Mouse (Mus musculus) lung, postnatal 25 days (tissue): ENCODE data around the gene Lysmd3.
"Not testable (repeated sequence)": the region's sequence is repeated elsewhere in the genome, so short reads cannot be mapped to it uniquely, and the experiment has no call there.

Source experiments
- DNase-seq: peaks from one replicate; pipeline ENCODE4 v3.0.0; 2022; ENCODE audit warnings: low spot score

Gene Lysmd3

DNA sequence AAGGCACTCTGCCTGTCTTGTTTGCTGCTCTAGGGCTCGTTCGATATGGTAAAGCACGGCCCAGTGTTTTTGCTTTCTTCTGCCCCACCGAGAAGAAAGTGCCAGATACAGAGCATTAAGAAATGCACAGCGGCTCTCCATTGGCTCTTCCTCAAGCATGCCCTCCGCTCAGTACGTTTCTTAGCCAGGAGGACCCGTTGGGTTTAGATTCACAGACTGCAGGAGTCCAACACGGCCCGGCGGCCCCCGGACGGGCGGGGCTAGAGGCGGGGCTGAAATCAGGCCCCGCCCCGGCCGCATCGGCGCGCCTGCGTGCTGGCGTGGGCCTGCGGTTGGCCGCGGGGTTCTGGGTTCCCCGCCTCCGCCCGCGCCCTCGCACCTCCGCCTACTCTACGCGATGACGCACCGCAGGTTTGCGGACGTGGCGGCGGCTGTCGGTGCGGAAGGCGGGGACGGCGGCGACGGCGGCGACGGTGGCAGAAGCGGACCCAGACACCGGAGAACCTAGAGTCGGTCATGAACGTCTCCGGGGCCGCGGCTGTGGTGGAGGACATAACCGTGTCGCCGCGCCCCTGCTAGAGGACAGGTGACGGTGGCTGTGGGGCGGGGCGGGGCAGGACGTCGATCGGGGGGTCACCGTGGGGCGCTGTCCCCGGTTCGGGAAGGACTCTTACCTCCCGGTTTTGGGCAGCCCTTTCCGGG lies at the start of gene Lysmd3:
Gene Lysmd3, plus strand, starts transcription at position 313 of the 702 bp plus-strand sequence.
- DNase-seq: peak; percentile 92

DNA sequence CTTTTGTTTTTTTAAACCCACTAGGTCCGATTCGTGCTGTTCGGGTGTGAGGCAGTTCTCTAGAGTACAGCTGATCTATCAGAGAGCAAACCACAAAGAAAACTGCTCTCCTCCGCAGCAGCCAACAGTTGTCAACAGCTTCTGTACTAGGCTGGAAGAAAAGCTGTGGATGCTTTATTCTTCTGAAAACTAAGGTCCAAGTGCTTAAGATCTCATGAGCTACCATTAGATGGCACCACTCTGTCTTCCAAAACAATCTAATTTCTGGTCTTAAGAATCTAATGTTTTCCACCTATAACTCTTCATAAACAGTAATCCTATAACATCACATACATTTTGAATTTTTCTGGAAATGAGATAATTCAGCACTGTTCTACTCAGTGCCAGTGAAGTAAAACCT lies 47.1 kb upstream of the Lysmd3 start:
- DNase-seq: no peak

DNA sequence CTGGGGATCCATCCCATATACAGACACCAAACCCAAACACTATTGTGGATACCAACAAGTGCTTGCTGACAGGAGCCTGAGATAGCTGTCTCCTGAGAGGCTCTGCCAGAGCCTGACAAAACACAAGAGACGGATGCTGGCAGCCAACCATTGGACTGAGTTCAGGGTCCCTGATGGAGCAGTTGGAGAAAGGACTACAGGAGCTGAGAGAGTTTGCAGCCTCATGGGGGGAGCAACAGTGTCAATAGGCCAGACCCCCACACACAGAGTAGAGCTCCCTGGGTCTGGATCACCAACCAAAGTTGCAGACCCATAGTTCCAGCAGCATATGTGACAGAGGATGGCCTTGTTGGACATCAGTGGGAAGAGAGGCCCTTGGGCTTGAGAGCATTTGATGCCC lies 29.6 kb upstream of the Lysmd3 start:
- DNase-seq: not testable (repeated sequence)

DNA sequence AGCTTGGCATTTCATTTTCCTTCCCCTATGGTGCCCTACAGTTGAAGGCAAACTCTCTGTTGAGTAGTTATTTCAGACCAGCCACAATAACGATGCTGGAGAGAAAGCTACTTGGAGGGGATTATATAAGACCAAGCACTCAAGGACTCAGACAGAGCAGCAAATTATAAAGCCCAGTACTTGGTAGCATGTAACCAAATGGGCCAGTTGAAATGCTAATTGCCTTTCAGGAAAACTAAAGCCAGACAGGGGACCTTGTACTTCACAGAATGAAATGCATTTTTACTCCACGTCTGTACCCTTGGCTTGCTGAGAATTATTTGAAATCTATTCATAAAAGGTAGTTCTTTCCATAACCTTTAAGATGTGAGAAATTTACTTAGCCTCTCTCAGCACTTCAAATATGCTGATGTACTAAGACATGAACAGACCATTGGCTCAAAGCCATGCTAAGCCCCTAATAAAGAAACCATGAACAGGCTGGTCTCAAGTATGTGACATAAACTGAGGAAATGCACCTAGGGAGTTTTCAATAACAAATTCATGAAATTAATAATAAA lies 28.8 kb upstream of the Lysmd3 start:
- DNase-seq: no peak

DNA sequence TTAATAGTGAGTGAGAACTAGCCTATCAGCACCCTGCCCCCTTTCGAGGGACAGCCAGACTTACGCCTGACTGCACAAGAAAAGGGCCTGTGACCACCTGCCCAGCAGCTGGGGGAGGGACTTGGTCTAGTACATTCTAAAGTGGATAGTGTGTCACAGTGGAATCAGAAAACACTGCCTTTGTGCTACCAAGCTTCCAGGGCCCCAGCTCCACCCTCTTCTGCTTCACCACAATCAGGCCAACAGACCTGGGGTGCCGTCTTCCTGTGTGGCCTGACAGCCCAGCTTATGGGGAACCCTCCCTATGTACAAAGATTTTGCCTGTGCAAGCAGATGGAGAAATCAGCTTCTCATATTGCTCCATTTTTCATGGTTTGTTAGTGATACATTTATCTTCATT lies 28.1 kb upstream of the Lysmd3 start:
- no peak for DNase-seq

DNA sequence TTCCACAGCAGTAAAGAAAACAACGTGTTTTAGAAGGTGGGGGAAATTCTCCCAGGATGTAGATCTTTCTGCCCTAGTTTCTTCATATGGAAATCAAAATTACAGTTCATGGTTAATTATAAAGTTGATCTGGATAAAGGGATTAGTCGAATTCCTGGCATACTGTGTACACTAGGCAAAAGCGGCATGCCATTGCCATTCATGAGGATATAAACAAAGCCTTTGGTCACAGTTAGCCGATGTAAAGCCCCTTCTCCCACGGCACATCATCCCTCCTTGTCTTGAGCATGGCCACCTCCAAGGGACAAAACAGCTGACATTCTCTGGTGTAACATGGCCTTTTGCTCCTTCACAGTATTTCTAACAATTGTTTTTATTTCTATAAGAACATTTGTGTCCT lies 26.9 kb upstream of the Lysmd3 start:
- no peak for DNase-seq

DNA sequence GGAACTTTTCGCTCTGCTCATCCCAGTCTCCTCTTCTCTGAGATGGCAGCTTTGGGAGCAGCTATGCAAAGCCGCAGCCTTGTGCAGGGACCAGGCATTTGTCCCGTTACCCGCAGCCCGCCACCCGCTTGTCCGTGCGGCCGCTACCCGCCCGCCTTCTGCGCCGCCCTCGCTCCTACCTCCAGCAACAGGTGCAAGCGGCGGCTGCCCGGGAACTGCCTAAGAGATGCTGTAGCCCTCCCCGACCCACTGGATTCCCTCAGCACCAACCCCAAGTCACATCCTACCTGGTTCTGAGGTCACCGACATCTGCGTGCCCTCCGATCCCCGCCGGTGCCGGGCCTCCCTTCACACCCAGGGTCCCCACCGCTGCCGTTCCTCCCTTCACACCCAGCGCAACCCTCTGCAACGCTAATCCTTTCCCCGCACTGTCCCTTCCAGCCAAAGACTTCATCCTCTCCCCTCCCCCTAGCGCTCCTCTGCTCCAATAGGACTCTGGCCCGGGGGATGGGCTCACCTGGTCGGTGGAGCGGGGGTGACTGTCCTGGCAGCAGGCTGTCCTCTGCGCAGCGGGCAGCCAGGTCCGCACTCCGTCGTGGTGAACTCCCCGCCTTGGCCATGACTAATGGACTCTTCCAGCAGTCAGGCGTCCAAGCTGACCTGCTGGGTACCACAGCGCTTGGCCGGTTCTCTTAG lies 24.6 kb upstream of the Lysmd3 start, which contains the start of gene Adgrv1:
Gene Adgrv1, minus strand, starts transcription at position 435 of the 696 bp plus-strand sequence.
- DNase-seq: peak; percentile 50

DNA sequence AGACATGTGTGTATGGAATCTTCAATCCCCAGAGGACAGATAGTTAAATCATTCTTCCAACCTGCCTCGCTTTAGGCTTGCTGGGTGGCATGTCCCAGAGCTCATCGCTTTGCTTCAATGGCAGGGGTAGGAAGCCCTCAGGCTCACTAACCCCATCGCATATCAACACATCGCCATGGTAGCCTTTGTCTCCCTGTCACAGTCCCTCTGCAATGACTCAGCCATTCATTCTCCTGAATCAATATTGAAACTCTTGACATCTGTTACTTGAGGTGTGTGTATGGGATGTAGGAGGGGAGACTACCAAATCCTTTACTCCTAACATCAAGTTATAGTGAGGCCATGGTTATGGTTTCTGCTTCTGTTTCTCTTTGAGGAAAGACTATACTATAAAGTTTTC lies 17.8 kb upstream of the Lysmd3 start:
- no peak for DNase-seq

DNA sequence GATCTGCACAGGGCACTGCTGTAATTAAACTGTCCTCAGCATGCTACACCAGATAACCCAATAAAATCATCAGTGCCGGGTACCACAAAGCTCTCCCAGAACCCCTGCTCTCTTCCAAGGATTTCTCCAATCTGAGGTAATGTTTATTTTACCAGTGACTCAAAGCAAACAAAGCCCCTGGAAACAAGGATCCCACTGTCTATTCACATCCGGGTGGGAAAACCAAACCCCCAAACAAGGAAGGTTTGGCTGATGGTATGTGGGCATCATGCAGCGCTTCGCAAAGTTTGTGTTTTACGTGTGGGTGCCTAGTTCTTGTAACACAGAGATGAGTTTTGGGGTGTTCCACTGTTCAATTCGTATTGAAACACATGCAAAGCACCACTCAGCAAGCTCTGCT lies 16.6 kb upstream of the Lysmd3 start:
- no peak for DNase-seq

DNA sequence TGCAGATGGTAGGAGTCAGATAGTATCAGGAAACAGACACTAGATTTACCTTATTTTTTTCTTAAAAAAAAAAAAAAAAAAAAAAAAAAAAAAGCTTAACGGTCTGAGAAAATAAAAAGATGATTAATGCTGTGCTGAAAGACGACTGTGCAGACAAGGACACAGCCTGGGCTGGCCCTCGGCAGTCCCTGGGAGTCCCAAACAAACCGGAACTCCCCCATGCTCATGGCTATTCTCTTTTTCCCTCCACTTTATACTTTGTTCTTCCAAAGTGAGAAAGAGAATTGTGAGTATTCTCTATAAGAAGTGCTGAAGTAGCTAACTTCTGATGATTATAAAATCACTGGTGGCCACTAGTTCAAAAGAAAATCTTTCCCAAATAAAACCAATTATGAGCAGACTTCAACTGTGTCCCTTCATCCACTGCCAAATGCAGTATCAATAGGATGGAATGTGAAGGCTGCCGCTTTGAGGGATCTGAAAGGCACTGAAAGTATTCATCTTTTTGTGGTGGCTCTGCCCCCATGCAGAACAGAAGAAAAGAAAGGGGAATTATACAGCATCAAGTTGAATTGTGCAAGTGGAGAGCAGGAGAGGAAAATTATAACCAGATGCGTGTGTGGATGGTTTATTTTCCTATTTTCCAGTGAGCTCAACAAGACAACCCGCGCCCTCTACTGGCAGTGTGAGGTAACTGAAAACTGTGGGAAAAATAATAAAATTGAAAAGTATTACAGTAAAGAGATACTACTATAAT lies 16.0 kb upstream of the Lysmd3 start:
- DNase-seq: peak; percentile 20

DNA sequence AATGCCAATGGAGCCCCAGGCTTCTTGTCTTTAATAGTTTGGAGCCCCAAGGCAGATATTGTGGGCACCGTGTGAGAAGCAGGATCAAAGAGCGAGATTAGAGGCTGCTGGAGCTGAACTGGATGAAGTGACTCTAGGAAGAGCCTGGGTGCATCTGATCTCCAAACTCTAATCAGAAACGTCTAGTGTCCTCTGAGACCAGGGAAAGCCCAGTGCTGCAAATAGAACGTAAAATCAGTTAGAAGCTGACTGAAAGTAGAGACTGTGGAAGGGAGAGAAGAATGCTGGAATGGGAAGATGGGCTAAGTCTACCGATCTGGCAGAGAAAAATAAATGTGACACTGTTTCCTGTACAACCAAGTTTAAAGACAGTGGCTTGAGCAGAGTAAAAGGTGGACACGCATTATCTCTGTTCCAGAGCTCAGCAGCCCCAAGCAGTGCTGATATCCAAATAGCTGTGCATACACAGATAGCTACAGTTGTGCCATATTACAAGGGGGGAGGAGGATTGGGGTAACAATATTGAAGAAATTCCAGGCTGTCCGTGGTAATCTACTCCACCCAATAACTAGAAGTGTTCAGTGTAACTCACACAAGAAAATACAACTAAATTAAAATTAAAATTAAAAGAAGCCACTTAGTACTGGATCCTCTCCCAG lies 14.8 kb upstream of the Lysmd3 start:
- DNase-seq: no peak

DNA sequence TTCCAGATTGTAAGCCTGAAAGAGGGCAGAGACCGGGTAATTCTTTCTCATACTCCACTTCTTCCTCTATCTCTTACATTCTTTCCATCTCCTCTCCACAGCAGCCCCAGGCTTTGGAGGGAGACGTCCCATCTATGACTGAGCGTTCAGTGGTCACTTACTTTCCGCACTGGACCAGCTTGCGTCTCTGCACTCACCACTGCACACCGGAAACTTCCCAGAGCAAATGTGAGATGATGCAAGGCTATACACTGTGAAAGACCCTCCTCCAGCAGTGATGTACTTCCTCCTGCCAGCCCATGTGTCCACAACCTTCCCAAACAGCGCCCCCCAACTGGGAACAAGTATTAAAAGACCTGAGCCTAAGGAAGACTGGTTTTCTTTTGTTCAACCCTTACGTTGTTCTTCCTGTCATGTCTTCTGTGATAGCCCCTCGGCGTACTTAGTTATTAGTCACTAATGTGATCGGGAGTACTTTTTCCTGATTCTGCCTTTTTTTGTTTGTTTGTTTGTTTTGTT lies 13.4 kb upstream of the Lysmd3 start:
- DNase-seq: no peak

DNA sequence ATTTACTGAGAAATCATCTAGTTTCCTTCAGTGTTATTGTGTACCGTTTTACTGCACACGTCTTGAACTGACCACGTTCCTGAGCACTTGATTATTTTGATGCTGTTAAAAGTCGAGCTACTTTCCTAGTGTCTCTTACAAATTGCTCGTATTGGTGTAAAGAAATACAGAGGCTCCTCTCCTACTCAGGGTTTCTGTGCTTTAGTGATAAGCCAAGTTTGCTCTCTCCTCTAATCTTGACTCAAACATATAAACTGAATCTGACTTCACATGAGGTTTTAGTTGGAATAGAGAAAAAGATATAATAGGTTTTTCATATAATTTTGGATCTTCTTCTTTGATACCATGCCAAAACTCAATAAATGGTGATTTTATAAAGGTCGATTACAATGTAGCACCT lies 11.1 kb upstream of the Lysmd3 start:
- no peak for DNase-seq

DNA sequence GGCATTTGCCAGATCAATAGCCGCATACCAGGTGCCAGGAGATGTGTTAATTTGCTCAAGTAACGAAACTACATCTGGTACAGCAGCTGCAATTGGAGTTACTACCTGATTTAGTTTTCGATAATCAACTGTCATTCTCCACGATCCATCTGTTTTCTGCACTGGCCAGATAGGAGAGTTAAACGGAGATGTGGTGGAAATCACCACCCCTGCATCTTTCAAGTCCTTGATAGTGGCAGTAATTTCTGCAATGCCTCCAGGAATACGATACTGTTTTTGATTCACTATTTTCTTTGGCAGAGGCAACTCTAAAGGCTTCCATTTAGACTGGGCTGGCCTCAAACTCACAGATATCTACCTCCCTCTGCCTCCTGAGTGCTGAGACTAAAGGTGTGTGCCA lies 7.1 kb upstream of the Lysmd3 start:
- DNase-seq: not testable (repeated sequence)

DNA sequence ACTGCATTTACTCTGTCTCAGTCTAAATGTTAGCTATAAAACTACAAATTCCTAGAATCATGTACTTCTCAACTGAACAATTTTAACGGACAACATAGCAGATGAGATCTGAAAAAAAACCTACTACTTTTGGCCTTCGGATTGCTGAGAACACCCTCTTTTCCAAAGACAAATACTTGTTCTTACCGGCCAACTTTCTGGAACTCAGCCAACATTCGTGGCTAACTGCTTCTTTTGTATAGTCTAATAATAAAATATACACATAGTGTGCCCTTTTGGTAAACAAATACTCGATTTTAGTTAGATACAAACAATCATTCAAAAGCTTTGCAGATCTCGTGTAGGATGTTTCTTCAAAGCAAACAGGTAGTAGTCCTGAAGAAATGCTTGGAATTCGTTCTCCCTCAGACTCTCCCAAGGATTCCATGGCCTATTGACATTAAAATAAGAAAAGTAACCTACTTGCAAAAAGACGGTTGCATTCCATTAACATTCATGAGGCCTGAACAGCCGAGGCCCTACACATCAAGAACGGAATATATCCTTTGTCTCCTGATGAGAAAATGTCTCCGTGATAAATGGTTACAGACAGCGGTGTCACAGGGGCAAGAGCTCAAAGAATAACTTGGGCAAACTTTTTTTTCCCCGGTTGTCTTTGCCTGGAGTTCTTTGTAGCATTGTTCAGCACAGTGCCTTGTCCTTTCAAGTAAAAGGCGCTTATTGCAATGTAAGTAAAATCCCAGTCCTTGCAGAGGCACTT lies 1.2 kb upstream of the Lysmd3 start:
- DNase-seq: no peak

DNA sequence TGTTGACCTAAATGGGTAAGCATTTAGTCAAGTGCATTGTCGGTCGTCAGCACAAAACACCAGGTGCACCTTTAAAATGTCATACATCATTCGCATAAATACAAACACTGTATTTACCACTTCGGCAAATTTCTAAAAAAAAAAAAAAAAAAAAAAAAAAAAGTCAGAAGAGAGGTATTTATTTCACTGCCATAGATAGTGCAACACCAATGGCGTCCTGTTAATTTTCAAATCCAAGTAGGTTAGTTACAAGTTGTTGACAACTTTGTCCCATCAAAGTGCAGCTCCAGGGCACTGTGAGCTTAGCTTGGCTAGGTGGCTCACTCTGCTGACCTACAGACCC lies 484 bp upstream of the Lysmd3 start:
- no peak for DNase-seq

DNA sequence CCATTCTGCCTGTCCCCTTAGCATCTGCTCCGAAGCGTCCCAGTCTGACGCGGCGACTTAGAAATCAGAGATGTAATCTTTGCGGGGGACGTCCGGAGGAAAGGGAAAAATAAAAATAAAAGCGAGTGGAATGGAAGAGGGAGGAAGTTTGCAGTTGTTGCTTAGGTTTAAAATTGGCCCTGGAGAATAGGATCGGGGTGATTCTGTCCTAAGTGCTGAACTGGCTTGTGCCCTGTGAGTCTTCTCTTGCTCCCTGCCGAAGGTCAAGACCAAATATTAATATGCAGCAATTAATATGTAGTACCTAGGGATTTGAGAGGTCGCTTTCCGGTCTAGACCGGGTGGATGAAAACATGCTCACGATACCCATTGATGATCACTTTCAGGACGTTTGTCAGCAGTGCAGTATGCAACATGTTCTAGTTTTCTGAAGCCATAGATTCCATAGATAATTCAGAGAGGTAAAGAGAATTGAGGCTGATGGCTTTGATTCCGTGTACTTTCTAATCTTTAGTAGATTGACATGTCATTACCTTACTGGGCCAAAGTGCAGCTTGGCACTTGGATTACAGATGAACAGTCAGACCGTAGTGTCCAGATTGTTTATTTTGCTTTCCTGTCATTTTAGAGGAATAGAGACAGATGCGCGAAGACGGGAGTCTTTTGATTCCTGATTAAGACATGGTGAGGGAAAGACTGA lies 740 bp downstream of the Lysmd3 start:
- no peak for DNase-seq

DNA sequence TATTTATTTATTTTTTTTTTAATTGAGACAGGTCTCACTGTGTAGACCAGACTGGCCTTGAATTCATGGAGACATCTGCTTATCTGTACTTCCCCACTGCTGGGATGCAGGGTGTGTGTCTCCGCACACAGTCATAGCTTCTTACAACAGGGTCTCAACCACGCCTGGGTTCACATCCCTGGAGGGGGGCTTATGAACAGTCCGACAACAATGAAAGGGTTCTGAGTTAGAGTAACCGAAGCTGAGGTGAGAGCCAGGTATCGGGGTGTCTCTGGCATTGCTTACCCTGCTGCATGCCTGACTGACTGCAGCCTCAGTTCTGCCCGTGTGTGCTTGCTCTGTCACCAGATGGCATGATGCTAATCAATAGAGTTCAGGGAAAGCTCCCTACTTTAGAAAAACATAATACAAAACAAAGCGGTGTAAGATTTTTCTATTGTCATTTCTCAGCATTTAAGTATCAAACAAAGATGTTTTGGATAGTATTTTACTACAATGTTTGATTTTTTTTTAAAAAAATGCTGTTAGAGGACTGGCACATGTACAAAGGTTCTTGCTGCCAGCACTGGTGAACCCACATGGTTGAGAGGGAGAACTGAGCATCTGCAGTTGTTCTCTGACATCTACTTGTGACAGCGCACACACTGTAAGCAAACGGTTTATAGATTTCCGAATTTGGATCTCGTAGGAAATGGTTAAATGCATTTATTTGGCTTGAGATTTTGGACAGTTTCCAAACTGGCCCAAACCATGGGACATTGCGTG lies 6.3 kb downstream of the Lysmd3 start:
- no peak for DNase-seq

DNA sequence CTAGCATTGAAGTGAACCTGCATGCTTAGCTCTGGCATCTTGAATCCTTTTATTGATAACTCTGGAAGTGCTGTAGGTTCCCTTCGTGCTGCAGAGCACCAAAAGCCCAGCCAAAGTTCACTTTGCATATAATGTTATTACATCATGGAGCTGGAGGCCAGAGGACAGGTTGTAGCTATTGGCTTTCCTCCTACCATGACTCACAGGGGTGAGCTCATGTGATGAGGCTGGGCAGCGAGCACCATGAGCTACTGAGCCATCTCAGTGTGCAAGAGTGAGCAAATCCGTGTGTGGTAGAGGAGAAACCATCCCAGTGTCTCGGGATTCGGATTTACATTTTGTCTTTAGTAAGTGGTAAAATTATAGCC lies 6.9 kb downstream of the Lysmd3 start:
- no peak for DNase-seq

DNA sequence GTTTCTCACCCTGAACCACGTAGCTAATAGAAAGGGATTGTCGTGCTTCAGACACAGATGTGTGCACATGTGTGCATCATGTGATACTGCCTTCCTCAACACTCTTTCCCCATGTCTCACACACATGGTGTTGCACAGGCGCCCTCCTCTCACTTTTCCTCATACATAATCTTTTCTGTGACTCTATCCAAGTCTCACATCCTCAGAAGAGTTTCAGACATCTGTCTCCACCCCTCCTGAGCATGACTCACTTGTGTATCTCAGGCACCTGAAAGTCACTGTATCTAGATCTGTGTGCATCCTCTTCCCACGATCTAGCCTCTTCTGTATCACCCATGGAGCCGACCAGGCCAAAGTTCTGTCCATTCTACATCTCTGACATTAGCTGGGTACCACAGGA lies 10.2 kb downstream of the Lysmd3 start:
- DNase-seq: no peak
